Mouse (Mus musculus) embryonic facial prominence, embryonic 13.5 days (tissue): ENCODE results near the gene Nipa1. TPM values are rescaled to one million over a fixed set of nuclear protein-coding genes. Genes with fewer than 3 reads are reported as not detected.

Experiments used
- polyA plus RNA-seq: library from polyadenylated mRNA; unstranded; fragments of >200 nt; fragmentation: Nextera tagmentation; extraction: Ambion mirVana; gene quantifications from 2 replicates; pipeline ENCODE4 v1.2.1, GENCODE M21; 2015

The Nipa1 gene
- polyA plus RNA-seq, 1 experiment from 2014 or later = 9.8 TPM

Other genes starting within 250 kb of the Nipa1 start
- 45.6 and 52.7 TPM in 2 replicates for gene Tubgcp5, start 225.8 kb downstream of the Nipa1 start, polyA plus RNA-seq
- 119 and 125 TPM in 2 replicates for gene Cyfip1, start 178.2 kb downstream of the Nipa1 start, polyA plus RNA-seq
- gene Nipa2, start 57.5 kb downstream of the Nipa1 start, polyA plus RNA-seq = 41.9 and 43.1 TPM in 2 replicates
- 32.3 and 32.5 TPM in 2 replicates for gene Herc2, start 30.2 kb upstream of the Nipa1 start, polyA plus RNA-seq
- 0.19 TPM in 1 of 2 replicates, not detected in the other for gene Oca2, start 219.8 kb upstream of the Nipa1 start, polyA plus RNA-seq